Mouse (Mus musculus) large intestine, adult 2 months (tissue): ENCODE data around the gene Nars2. TPM values are rescaled to one million over a fixed set of nuclear protein-coding genes. Genes with fewer than 3 reads are reported as not detected.

ENCODE experiments used
- polyA plus RNA-seq: library from polyadenylated mRNA; depleted of rRNA; stranded (reverse); fragments of >200 nt; gene quantifications from 2 replicates; pipeline ENCODE4 v1.2.3, GENCODE M21; 2012; rRNA removed

Gene Nars2
- polyA plus RNA-seq, 1 experiment = 2.2 TPM

Other genes starting within 250 kb of the Nars2 start
- 8.4 and 15.3 TPM in 2 replicates for gene Gab2, start 130.1 kb downstream of the Nars2 start, polyA plus RNA-seq